Mouse (Mus musculus): ENCODE data around the gene Tmem235.

DNA sequence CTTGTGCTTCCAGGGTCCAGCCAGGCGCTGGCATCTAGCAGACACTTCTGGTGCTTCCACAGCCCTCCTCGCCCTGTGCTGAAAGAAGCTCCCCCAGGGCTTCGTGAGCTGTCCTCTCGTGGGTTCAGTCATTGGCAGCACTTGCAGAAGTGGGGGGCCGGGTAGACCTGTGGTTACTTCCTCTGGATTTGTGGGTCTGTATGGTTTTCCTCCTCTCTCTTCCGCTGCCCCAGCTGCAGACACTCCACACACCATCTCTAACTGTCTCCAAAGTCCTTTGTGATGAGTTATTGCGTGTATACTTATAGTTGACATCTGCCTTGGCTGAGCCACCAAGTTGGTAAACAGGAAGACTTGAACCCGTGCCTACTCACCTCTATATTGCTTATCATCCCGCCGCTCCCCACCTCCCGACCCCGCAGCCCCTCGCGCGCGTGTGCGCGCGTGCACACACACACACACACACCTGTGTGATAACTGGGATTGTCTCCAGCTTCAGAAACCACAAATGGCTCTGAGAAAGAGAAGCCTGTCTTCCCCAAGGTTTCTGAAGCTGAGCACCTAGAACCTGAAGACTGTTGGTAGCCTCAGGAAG lies 31.1 kb downstream of the Tmem235 start:
- TF ChIP-seq CTCF (IDR thresholded peaks at IDR 0.05; ENCODE audit: low read depth, low read length): no peak
- no peak for TF ChIP-seq POLR2A (IDR thresholded peaks at IDR 0.05; ENCODE audit: extremely low read depth, insufficient read depth, low read length)
